15 mouse cellular contexts compared by ENCODE assay signal in the genomic region with DNA sequence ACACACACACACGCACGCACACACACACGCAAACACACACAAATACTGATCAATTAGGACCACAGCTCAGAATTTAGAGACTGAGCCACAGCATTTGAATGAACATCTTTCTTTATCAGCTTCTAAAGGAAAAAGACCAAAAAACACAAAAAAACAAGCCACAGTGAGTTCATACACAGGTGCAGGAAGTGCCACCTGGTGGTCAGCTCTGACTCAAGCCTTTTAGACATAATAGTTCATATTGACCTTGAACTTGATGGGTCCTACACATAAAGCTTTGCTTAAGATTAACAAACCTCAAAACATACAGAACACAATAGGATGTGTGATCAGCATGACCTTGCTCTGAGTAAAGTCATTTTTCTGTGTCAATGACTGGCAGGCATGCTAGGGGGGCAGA.
DNase-seq lines count a peak whose midpoint lies in the region; ATAC-seq and TF ChIP-seq lines count a peak whose summit lies in the region.
"Had no signal": no experiment of that assay in that cellular context is flagged by ENCODE, and none has a peak within 500 bp of the region (broad histone marks: within the 10 kb centered on the region; RNA-seq: fewer than 3 reads in every experiment).

No protein-coding gene starts in this region.

- H3K27me3 ChIP-seq in kidney, adult 2 months (replicated peaks; ENCODE audit: control insufficient read depth, insufficient read depth, low read length): no peaks in the 10 kb centered on the region
- H3K27me3 ChIP-seq in lung, postnatal 0 days (replicated peaks; ENCODE audit: insufficient read depth, low read length): no peaks in the 10 kb centered on the region
- H3K27me3 ChIP-seq in stomach, postnatal 0 days (ENCODE audit: control insufficient read depth, insufficient read depth, low read length): no peaks in the 10 kb centered on the region
- H3K27me3 ChIP-seq: hindbrain, embryonic 12.5 days; liver, embryonic 15.5 days; midbrain, embryonic 15.5 days had no signal

- H3K9ac ChIP-seq in lung, postnatal 0 days (replicated peaks; ENCODE audit: low read depth): no peak overlapping the region
- H3K9ac ChIP-seq in ES-E14 (ENCODE audit: insufficient read depth, low read depth, low read length, poor library complexity, severe bottlenecking): no peak overlapping the region
- H3K9ac ChIP-seq in stomach, postnatal 0 days (ENCODE audit: low read length): no peak overlapping the region
- H3K9ac ChIP-seq: forebrain, postnatal 0 days; hindbrain, embryonic 12.5 days; liver, embryonic 15.5 days; midbrain, embryonic 15.5 days had no signal

- TF ChIP-seq EP300 in lung, postnatal 0 days (IDR thresholded peaks at IDR 0.05): no peak
- TF ChIP-seq EP300 in stomach, postnatal 0 days (optimal IDR thresholded peaks at IDR 0.05): no peak

- TF ChIP-seq POLR2A in kidney, adult 2 months (IDR thresholded peaks at IDR 0.05; ENCODE audit: low read depth, low read length): no peak

- H3K36me3 ChIP-seq in kidney, adult 2 months (ENCODE audit: control insufficient read depth, insufficient read depth, low read length): no peaks in the 10 kb centered on the region
- no peaks in the 10 kb centered on the region for H3K36me3 ChIP-seq in lung, postnatal 0 days (ENCODE audit: insufficient read depth, low read length)
- no peaks in the 10 kb centered on the region for H3K36me3 ChIP-seq in ES-E14 (ENCODE audit: control insufficient read depth, insufficient read depth, low read length, poor library complexity, severe bottlenecking)
- H3K36me3 ChIP-seq in stomach, postnatal 0 days (ENCODE audit: control insufficient read depth, insufficient read depth, low read length): no peaks in the 10 kb centered on the region
- H3K36me3 ChIP-seq: hindbrain, embryonic 12.5 days; liver, embryonic 15.5 days; midbrain, embryonic 15.5 days had no signal

- no peak overlapping the region for H3K27ac ChIP-seq in kidney, adult 2 months (ENCODE audit: insufficient read depth, low read depth, low read length)
- H3K27ac ChIP-seq in lung, postnatal 0 days (ENCODE audit: low read length): no peak overlapping the region
- no peak overlapping the region for H3K27ac ChIP-seq in ES-E14 (ENCODE audit: insufficient read depth, low read depth, low read length, poor library complexity, severe bottlenecking)
- no peak overlapping the region for H3K27ac ChIP-seq in stomach, postnatal 0 days (replicated peaks)
- H3K27ac ChIP-seq: hindbrain, embryonic 12.5 days; liver, embryonic 15.5 days; midbrain, embryonic 15.5 days had no signal

- H3K4me3 ChIP-seq in kidney, adult 2 months (ENCODE audit: insufficient read depth, low read depth, low read length): no peak overlapping the region
- no peak overlapping the region for H3K4me3 ChIP-seq in lung, postnatal 0 days (ENCODE audit: low read depth, low read length)
- H3K4me3 ChIP-seq in ES-E14 (ENCODE audit: insufficient read depth in 1 of 2, low read depth in 1 of 2, low read length in 2 of 2, poor library complexity in 1 of 2, severe bottlenecking in 1 of 2): no peak overlapping the region
- H3K4me3 ChIP-seq in stomach, postnatal 0 days (ENCODE audit: low read depth, low read length): no peak overlapping the region
- H3K4me3 ChIP-seq: hindbrain, embryonic 12.5 days; liver, embryonic 15.5 days; midbrain, embryonic 15.5 days had no signal

- 89% methylated on average over 3 of the region's 3 CpGs for WGBS in kidney, adult 2 months
- 95% methylated on average over 3 of the region's 3 CpGs for WGBS in lung, postnatal 0 days
- WGBS in stomach, postnatal 0 days: 91% methylated on average over 3 of the region's 3 CpGs

- no peaks in the 10 kb centered on the region for H3K9me3 ChIP-seq in lung, postnatal 0 days (ENCODE audit: low read length)
- no peaks in the 10 kb centered on the region for H3K9me3 ChIP-seq in ES-E14 (ENCODE audit: control insufficient read depth, insufficient read depth, low read depth, low read length)
- H3K9me3 ChIP-seq in stomach, postnatal 0 days (ENCODE audit: control insufficient read depth, low read length): no peaks in the 10 kb centered on the region
- H3K9me3 ChIP-seq: hindbrain, embryonic 12.5 days; liver, embryonic 15.5 days; midbrain, embryonic 15.5 days had no signal

- no peaks in the 10 kb centered on the region for H3K4me1 ChIP-seq in kidney, adult 2 months (ENCODE audit: control insufficient read depth, insufficient read depth, low read length)
- no peaks in the 10 kb centered on the region for H3K4me1 ChIP-seq in lung, postnatal 0 days (ENCODE audit: insufficient read depth, low read depth, low read length)
- H3K4me1 ChIP-seq in ES-E14 (ENCODE audit: control insufficient read depth in 2 of 2, insufficient read depth in 2 of 2, low read length in 2 of 2, poor library complexity in 1 of 2): peaks cover 13% of the 10 kb centered on the region in 2 experiments; a peak in 2 of 4 replicates
- H3K4me1 ChIP-seq in stomach, postnatal 0 days (replicated peaks; ENCODE audit: control insufficient read depth, insufficient read depth): peaks cover 2% of the 10 kb centered on the region; the same call in 1 of the 2 replicates
- H3K4me1 ChIP-seq: liver, embryonic 15.5 days had no signal

- no peak overlapping the region for H3K4me2 ChIP-seq in lung, postnatal 0 days (replicated peaks; ENCODE audit: low read depth, low read length)
- H3K4me2 ChIP-seq in stomach, postnatal 0 days (replicated peaks; ENCODE audit: low read depth): no peak overlapping the region
- H3K4me2 ChIP-seq: hindbrain, embryonic 12.5 days; liver, embryonic 15.5 days; midbrain, embryonic 15.5 days had no signal

- in situ Hi-C loops in ES-E14 (cut with MboI; ENCODE audit: low sequenced_read_pairs in 2 of 2, unreplicated experiment in 2 of 2): no loop called here

- DNase-seq in kidney, postnatal 10 days: peak; percentile 40
- DNase-seq in kidney, adult 2 months: no peak
- DNase-seq in lung, postnatal 0 days (ENCODE audit: low spot score): no peak
- DNase-seq in lung, postnatal 10 days: no peak
- DNase-seq in ES-E14 (ENCODE audit: low read depth, low spot score): no peak
- no peak for DNase-seq in stomach, postnatal 0 days (ENCODE audit: low spot score)
- DNase-seq in thymus, adult 18-20 months: no peak
- DNase-seq: cerebellum, adult 9-11 months; forebrain, postnatal 0 days; heart, adult 11 months; thymus, adult 2 months had no signal

- TF ChIP-seq CTCF in kidney, adult 2 months (conservative IDR thresholded peaks at IDR 0.05; ENCODE audit: insufficient read depth, insufficient read length, low read depth, low read length): no peak
- TF ChIP-seq CTCF in lung, postnatal 0 days (IDR thresholded peaks at IDR 0.05): peak; percentile 52
- peak; percentile 53 for TF ChIP-seq CTCF in stomach, postnatal 0 days (IDR thresholded peaks at IDR 0.05; ENCODE audit: low read depth)

- no peak for ATAC-seq in lung, postnatal 0 days
- no peak for ATAC-seq in stomach, postnatal 0 days (ENCODE audit: low FRiP score, low TSS enrichment)
- ATAC-seq: forebrain, postnatal 0 days; inflammation-experienced regulatory T-cells, adult 6 months; midbrain, embryonic 15.5 days had no signal

TF ChIP-seq in ES-E14, 5 proteins besides CTCF, POLR2A, EP300 and RAD21:
- no peak for TF ChIP-seq MAFK (IDR thresholded peaks at IDR 0.05; ENCODE audit: insufficient read depth, low read depth, low read length)
- no peak for TF ChIP-seq HCFC1 (IDR thresholded peaks at IDR 0.05; ENCODE audit: borderline replicate concordance, insufficient read depth, low read length)
- TF ChIP-seq ZNF384 (IDR thresholded peaks at IDR 0.05; ENCODE audit: low read depth, low read length): 0 out of 2 replicates have a peak, but pooled peaks have one; percentile 21
- TF ChIP-seq CHD2 (IDR thresholded peaks at IDR 0.05; ENCODE audit: low read depth, low read length): no peak
- no peak for TF ChIP-seq ZC3H11A (IDR thresholded peaks at IDR 0.05; ENCODE audit: borderline replicate concordance, low read depth, low read length)
